Mouse (Mus musculus) spleen, postnatal 0 days (tissue): ENCODE results near the gene Grk4. TPM values are rescaled to one million over a fixed set of nuclear protein-coding genes. Genes with fewer than 3 reads are reported as not detected.

Experiments
- microRNA counts: library from miRNA; unstranded; fragments of <30 nt; microRNA quantifications from one replicate; lab custom pipeline; 2015
- polyA plus RNA-seq: library from polyadenylated mRNA; unstranded; fragments of >200 nt; fragmentation: Nextera tagmentation; extraction: Ambion mirVana; gene quantifications from 2 replicates; pipeline ENCODE4 v1.2.1, GENCODE M21; 2015

Gene Grk4
- polyA plus RNA-seq: 2.3 and 2.4 TPM in 2 replicates

GRCm38 (mm10) chr5:34659686-34660590 is at the start of gene Grk4, which contains the start of gene Nop14:
Gene Grk4, plus strand, starts transcription at chr5:34660379.
Gene Nop14, minus strand, starts transcription at chr5:34660148.

GRCm38 (mm10) chr5:34636481-34637287 is 23.5 kb upstream of the Grk4 start, which contains the start of gene Mfsd10:
Gene Mfsd10, minus strand, starts transcription at chr5:34637212.

GRCm38 (mm10) chr5:34761509-34761908 is 101.3 kb downstream of the Grk4 start, which contains the start of gene Htt:
Gene Htt, plus strand, starts transcription at chr5:34761740.

MicroRNA genes within 50 kb of the gene (microRNA counts, 519-probe panel; counts per million panel counts)
- 88.3 counts per million for microRNA mmu-miR-467g (lab: Ali Mortazavi, UCI)

Other genes starting within 250 kb of the Grk4 start
- gene Tnip2, start 146.4 kb upstream of the Grk4 start, polyA plus RNA-seq: 8.9 and 11.9 TPM in 2 replicates
- gene Sh3bp2, start 134.5 kb upstream of the Grk4 start, polyA plus RNA-seq: 12.9 and 15.5 TPM in 2 replicates
- gene Add1, start 86.7 kb upstream of the Grk4 start, polyA plus RNA-seq: 135 and 138 TPM in 2 replicates
- gene Mfsd10, start 23.2 kb upstream of the Grk4 start, polyA plus RNA-seq: 83.2 and 88.6 TPM in 2 replicates
- gene Nop14, start 231 bp upstream of the Grk4 start, polyA plus RNA-seq: 17.6 and 19.2 TPM in 2 replicates
- gene Htt, start 101.4 kb downstream of the Grk4 start, polyA plus RNA-seq: 6.5 and 7.6 TPM in 2 replicates
- gene Msantd1, start 247.6 kb downstream of the Grk4 start, polyA plus RNA-seq: 0.20 and 0.33 TPM in 2 replicates